Mouse (Mus musculus) hindbrain, embryonic 11.5 days (tissue): ENCODE data around the gene Pofut2. TPM values are rescaled to one million over a fixed set of nuclear protein-coding genes. Genes with fewer than 3 reads are reported as not detected.

Experiments used
- ATAC-seq: fragments of 200-750 bp; cut with Nextera tagmentation; 2 replicates; pipeline ENCODE4 v1.8.0; 2017; ENCODE audit warnings: mild to moderate bottlenecking, moderate TSS enrichment, moderate library complexity; ENCODE audit not compliant: low FRiP score
- DNase-seq: peaks from one replicate; pipeline ENCODE4 v3.0.0-alpha.2; 2015; ENCODE audit warnings: low spot score
- H3K27ac ChIP-seq: fragments of 300-500 bp; sonication (generic); 2 replicates; pipeline ENCODE4 v1.5.1; 2014; ENCODE audit warnings: mild to moderate bottlenecking, low read depth, low read length
- H3K27me3 ChIP-seq: fragments of 300-500 bp; sonication (generic); 2 replicates; pipeline ENCODE4 v1.6.1; 2014; ENCODE audit warnings: mild to moderate bottlenecking, low read length, moderate library complexity, mixed read lengths; ENCODE audit not compliant: control insufficient read depth, insufficient read depth
- H3K36me3 ChIP-seq: fragments of 300-500 bp; sonication (generic); 2 replicates; pipeline ENCODE4 v1.6.1; 2014; ENCODE audit warnings: mild to moderate bottlenecking, low read length, moderate library complexity, mixed read lengths; ENCODE audit not compliant: control insufficient read depth, insufficient read depth
- H3K4me1 ChIP-seq: fragments of 300-500 bp; sonication (generic); replicated peaks from 2 replicates; pipeline ENCODE4 v1.6.1; 2014; ENCODE audit warnings: low read length, mixed read lengths; ENCODE audit not compliant: control insufficient read depth, insufficient read depth
- H3K4me2 ChIP-seq: fragments of 300-500 bp; sonication (generic); replicated peaks from 2 replicates; pipeline ENCODE4 v1.6.1; 2014; ENCODE audit warnings: mild to moderate bottlenecking, low read depth, low read length
- H3K4me3 ChIP-seq: fragments of 300-500 bp; sonication (generic); 2 replicates; pipeline ENCODE4 v1.5.1; 2014; ENCODE audit warnings: low read depth, low read length
- H3K9ac ChIP-seq: fragments of 300-500 bp; sonication (generic); 2 replicates; pipeline ENCODE4 v1.6.1; 2014; ENCODE audit warnings: low read depth, low read length
- H3K9me3 ChIP-seq: fragments of 300-500 bp; sonication (generic); 2 replicates; pipeline ENCODE4 v1.6.1; 2016; ENCODE audit warnings: low read length; ENCODE audit not compliant: control insufficient read depth
- WGBS: fragments of 180-500 bp; shearing (Covaris S2); extraction: QIAGEN DNeasy Blood & Tissue Kit; methylation state at CpG from one replicate; pipeline ENCODE4 v1.1.7; 2014; 5-methylcytosine and 5-hydroxymethylcytosine counted together
- polyA plus RNA-seq: library from polyadenylated mRNA; unstranded; fragments of >200 nt; fragmentation: Nextera tagmentation; extraction: Ambion mirVana; gene quantifications from 2 replicates; pipeline ENCODE4 v1.2.1, GENCODE M21; 2014

Gene Pofut2
- polyA plus RNA-seq, 1 experiment from 2014 or later = 72.6 TPM

DNA sequence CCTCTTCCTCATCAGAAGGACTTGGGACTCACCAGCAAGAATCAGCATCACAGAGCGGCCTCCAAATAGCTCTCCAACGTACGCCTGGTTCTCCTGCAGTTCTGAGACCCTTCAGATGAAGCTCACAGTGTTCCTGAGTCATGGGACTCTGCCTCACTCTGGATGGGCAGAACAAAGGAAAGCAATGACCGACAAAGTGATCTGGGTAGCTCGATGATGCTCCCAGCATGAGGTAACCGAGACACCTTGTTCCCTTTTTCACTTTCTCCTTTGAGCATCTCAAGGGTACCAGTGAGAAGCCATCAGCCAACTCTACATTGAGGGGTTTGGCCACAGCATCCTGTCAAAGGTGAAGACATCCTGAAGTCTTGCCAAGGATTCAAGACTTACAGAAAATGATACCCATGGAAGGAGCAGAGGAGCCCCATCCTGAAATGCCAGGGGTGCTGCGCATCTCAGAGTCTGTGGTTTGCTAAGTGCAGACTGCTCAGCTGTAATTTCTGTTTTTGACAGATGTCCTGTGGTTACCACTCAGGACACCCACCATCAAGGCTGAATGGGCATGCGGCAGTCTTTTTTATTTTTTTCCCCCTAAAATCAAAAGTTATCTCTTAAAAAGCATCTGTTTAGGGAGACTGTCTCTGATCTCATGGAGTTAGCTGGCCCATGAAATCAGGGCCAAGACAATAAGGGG, 32.9 kb upstream of the Pofut2 start:
- H3K36me3 ChIP-seq = no peaks in the 10 kb centered on the region
- no peak overlapping the region for H3K9ac ChIP-seq
- H3K27ac ChIP-seq = no peak overlapping the region
- H3K27me3 ChIP-seq = no peaks in the 10 kb centered on the region
- no peak overlapping the region for H3K4me2 ChIP-seq
- no peak for DNase-seq
- 94% methylated on average over 8 of the region's 8 CpGs for WGBS
- H3K9me3 ChIP-seq = no peaks in the 10 kb centered on the region
- no peak overlapping the region for H3K4me3 ChIP-seq
- H3K4me1 ChIP-seq = no peaks in the 10 kb centered on the region
- ATAC-seq = no peak

DNA sequence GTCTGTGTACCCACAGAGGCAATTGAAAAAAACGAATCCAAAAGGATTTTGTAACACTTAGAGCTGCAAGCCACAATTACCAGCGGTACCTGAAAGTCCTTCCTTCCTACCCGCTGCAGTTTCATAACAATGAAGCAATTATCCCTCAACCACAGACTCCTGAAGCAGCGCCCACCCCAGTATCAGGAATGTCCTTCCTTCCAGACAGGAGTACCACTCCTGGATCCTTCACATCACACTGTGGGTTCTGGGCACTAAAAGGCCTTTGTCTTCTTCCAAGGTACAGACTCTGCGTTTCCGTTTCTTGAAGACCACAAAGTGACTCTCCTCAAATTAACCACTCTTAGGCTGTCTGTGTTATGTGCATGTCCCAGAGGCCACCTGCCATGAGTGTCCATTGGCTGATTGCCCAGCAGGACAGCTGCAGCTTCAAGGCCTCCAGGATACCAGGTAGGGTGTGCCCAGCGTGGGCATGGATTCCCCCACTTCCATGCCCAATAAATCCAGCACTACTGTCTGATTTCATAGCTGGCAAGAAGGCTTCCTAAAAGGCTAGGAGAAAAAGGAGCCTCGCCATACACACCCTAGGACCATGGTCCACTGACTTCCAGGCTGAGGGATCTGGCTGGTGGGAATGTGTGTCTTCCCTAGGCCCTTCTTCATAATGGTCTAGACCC, 32.2 kb upstream of the Pofut2 start:
- 78% methylated on average over 8 of the region's 8 CpGs for WGBS
- H3K4me2 ChIP-seq = no peak overlapping the region
- H3K9ac ChIP-seq = no peak overlapping the region
- no peak for DNase-seq
- ATAC-seq = no peak
- H3K4me3 ChIP-seq = no peak overlapping the region
- no peaks in the 10 kb centered on the region for H3K36me3 ChIP-seq
- no peak overlapping the region for H3K27ac ChIP-seq
- no peaks in the 10 kb centered on the region for H3K4me1 ChIP-seq
- H3K9me3 ChIP-seq = no peaks in the 10 kb centered on the region
- H3K27me3 ChIP-seq = no peaks in the 10 kb centered on the region

DNA sequence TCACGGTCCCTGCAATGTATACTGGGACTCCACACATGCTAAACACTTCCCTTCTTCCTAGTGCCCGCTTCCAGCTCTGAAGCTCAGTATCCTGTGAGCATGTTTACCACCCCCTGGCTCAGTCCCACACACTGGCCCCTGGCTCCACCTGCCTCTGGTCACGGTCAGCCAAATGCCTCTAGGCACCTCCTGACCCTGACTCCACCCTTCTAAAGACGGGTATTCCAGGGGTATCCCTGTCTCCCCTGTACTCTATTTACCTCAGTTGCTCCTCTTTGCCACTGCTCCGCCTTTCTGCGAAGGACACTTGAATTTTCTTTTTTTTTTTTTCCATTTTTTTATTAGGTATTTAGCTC, 31.7 kb upstream of the Pofut2 start:
- Histone ChIP-seq H3K27ac (no peak overlapping the region), H3K9me3 (no peaks in the 10 kb centered on the region), H3K36me3 (no peaks in the 10 kb centered on the region), H3K4me1 (no peaks in the 10 kb centered on the region), H3K4me3 (no peak overlapping the region), H3K4me2 (no peak overlapping the region), H3K27me3 (no peaks in the 10 kb centered on the region), H3K9ac (no peak overlapping the region)
- no peak for ATAC-seq
- no peak for DNase-seq
- WGBS = 86% methylated on average over 6 of the region's 6 CpGs

DNA sequence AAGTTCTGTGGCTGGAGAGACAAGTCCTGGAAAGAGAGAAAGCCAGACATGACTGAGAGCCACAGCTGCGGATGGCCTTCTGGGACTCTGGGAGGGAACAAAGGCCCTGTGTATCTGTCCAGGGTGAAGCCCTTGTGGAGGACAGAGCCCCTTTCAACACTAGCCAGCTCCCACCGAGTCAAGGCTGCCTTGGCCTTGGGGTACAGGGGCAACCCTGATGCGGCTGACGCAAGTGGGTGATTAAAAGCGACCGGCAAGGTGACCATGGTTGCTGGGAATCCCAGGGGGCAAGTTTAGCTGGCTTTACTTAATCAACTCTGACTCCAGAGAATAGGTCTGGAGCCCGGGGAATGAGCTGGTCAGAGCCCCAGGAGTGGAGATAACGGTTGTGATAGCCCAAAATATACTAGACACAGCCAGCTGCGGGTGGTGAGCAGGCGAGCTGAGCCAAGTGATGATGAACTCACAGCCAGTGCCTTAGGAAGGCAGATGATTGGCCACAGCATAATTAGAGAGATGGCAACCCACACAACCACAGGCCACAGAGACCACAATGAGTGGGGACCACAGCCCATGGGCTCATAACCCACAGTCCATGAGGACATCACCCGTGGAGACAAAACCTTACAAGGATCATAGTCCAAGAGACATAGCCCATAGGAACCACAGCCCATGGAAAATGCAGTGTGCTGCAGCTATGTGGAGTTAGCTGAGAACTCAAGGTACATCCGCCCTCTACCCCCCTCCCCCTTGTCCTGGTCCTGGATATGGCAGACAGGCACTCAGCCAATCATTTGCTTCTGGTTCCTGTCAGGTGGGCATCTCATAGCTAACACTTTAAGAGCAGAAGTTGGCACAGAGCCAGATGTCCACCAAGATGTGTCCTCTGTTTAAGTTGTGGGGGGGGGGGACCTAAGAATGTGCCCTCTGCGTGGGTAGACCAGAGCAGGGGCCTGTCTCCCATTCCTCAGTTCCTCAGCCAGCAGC, 29.1 kb upstream of the Pofut2 start:
- Histone ChIP-seq H3K4me2 (no peak overlapping the region), H3K27ac (no peak overlapping the region), H3K4me3 (no peak overlapping the region), H3K27me3 (no peaks in the 10 kb centered on the region), H3K4me1 (no peaks in the 10 kb centered on the region), H3K36me3 (no peaks in the 10 kb centered on the region), H3K9ac (no peak overlapping the region), H3K9me3 (no peaks in the 10 kb centered on the region)
- DNase-seq = no peak
- WGBS = 82% methylated on average over 13 of the region's 13 CpGs
- ATAC-seq = no peak

DNA sequence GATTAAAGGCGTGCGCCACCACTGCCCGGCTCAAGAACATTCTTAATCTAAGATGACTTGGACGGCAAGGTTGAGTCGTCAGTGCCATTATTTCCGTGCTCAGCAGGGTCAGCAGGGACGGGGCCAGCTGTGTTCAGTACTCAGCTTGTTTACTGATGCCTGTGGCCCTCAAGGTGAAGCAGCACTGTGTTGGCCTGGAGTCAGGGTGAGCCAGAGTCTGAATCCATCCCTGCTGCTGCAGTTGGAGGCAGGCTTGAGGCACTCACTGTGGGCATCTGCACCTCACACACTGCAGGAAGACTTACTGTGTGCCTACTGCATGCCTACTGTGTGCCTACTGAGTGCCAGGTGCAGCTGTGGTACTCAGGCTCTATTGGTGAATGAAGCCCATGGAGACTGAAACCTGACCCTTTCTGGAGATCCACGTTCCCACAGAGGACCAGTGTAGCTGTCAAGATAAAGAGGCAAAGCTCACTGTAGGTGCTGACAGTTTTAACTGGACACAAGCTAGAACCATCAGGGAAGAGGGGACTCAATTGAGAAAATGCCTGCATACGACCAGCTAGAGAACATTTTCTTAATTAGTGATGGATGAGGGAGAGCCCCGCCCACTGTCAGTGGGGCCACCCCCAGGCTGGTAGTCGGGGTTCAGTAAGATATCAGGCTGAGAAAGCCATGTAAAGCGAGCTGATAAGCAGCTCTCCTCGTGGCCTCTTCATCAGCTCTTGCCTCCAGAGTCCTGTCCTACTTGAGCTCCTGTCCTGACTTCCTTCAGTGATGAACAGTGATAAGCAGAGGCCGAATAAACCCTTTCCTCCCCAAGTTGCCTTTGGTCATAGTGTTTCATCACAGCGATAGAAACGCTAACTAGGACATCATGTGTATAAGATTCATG, 26.9 kb upstream of the Pofut2 start:
- Histone ChIP-seq H3K4me3 (no peak overlapping the region), H3K36me3 (no peaks in the 10 kb centered on the region), H3K4me2 (no peak overlapping the region), H3K9ac (no peak overlapping the region), H3K27me3 (no peaks in the 10 kb centered on the region), H3K9me3 (no peaks in the 10 kb centered on the region), H3K27ac (no peak overlapping the region), H3K4me1 (no peaks in the 10 kb centered on the region)
- no peak for ATAC-seq
- no peak for DNase-seq
- 73% methylated on average over 16 of the region's 16 CpGs for WGBS

DNA sequence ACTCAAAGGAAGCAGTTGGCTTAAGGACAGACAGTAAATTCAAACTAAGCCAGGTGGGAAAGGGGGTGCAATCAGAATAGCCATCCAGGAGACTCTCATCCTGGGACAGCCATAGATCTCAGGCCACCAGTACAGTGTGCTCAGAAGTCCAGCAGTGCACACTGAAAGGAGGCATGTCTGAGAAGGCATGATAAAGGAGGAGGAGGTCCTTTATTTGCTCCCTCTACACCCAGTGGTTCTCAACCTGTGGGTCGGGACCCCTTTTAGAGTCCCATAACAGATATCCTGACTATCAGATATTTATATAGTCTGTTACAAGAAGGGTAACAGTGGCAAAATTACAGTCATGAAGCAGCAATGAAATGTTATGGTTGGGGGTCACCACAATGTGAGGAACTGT, 25.8 kb upstream of the Pofut2 start:
- no peak for ATAC-seq
- Histone ChIP-seq H3K27me3 (no peaks in the 10 kb centered on the region), H3K4me2 (no peak overlapping the region), H3K9ac (no peak overlapping the region), H3K4me1 (no peaks in the 10 kb centered on the region), H3K4me3 (no peak overlapping the region), H3K27ac (no peak overlapping the region), H3K9me3 (no peaks in the 10 kb centered on the region), H3K36me3 (no peaks in the 10 kb centered on the region)
- DNase-seq = no peak
- WGBS = 92% methylated on average over 1 of the region's 1 CpGs

DNA sequence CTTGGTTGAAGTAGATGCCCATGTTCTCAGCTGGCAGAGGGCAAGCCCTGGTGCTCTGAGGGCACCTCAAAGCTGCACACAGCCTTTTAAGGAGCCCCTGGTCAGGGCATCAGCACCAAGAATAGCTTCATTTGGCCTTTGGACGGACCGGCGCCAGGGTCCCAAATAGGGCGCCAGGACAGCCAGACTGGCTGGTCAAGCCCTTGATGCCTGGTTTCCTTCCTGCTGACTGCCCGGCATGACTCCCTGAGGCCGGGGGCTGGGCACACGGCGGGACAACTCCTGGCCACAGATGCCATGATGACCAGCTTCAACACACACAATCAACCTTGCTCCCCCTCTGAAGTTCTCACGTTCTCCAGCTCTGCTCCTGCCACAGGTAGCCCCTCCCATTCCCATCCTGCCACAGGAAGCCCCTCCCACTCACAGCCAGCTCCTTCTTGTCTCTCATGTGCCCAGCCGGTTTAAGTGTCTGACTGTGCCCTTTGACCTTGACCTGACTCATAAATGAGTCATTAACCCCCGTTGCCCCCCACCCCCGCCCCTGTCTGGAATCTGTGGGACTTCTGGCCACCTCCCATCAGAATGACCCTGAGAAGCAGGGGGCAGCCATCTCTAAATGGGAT, 23.9 kb upstream of the Pofut2 start:
- Histone ChIP-seq H3K9ac (no peak overlapping the region), H3K4me2 (no peak overlapping the region), H3K27me3 (no peaks in the 10 kb centered on the region), H3K4me3 (no peak overlapping the region), H3K36me3 (no peaks in the 10 kb centered on the region), H3K4me1 (no peaks in the 10 kb centered on the region), H3K27ac (no peak overlapping the region), H3K9me3 (no peaks in the 10 kb centered on the region)
- ATAC-seq (no peak), DNase-seq (no peak)
- WGBS = 80% methylated on average over 12 of the region's 12 CpGs
